Mouse (Mus musculus) C2C12 (cell line): ENCODE measurements around the gene Urm1.

Experiments used
- CTCF ChIP-seq: IDR thresholded peaks from one replicate; pipeline ENCODE4 v1.5.1; 2011; ENCODE audit not compliant: control insufficient read depth, insufficient read depth, insufficient read length
- MAX ChIP-seq: IDR thresholded peaks from one replicate; pipeline ENCODE4 v1.6.1; 2011; ENCODE audit warnings: mild to moderate bottlenecking, control low read depth
- MYOD1 ChIP-seq: IDR thresholded peaks from one replicate; pipeline ENCODE4 v1.6.1; 2011; ENCODE audit warnings: low read depth; ENCODE audit not compliant: control insufficient read depth, insufficient read length
- MYOG ChIP-seq: IDR thresholded peaks from one replicate; pipeline ENCODE4 v1.6.1; 2011; ENCODE audit not compliant: control insufficient read depth, insufficient read length; ENCODE audit errors: extremely low read depth

- TF ChIP-seq CTCF (no peak), MAX (no peak), MYOD1 (no peak), MYOG (no peak)
These were observed 71.9 kb downstream of the Urm1 start for GRCm38 (mm10) chr2:29891773-29892172.
